Mouse (Mus musculus) urinary bladder, postnatal 14 days (tissue): ENCODE results near the gene Krt26.

Experiments
- DNase-seq: peaks from one replicate; pipeline ENCODE4 v3.0.0; 2021; ENCODE audit warnings: low spot score

The Krt26 gene

GRCm38 (mm10) chr11:99284011-99284410, 53.8 kb downstream of the Krt26 start:
- no peak for DNase-seq

- DNase-seq, result no peak
Observed at GRCm38 (mm10) chr11:99283334-99283733, 54.4 kb downstream of the Krt26 start.

DNA sequence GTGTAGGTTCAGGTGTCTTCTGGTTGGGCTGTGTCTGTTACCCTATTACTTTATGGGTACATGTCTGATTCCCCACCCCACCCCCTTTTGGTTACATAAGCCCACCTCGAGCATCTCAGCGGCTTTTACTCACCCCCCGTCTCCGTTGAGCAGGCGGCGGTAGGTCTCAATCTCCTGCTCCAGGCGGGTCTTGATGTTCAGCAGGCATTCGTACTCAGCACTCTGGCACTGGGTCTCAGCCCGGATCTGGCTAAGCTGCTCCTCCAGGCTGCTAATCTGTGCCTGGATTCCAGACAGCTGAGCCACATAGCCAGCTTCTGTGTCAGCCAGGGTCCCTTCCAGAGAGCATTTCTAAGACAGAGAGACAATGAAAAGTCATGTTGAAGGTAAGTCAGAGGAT, 56.6 kb downstream of the Krt26 start:
- no peak for DNase-seq

GRCm38 (mm10) chr11:99279986-99280385, 57.8 kb downstream of the Krt26 start:
- no peak for DNase-seq
